Mouse (Mus musculus) hindbrain, postnatal 0 days (tissue): ENCODE measurements around the gene Ndst2. TPM values are rescaled to one million over a fixed set of nuclear protein-coding genes. Genes with fewer than 3 reads are reported as not detected.
A peak's percentile ranks its signal among the peaks of the same experiment; 100 is the strongest.

ENCODE experiments used
- ATAC-seq: fragments of 200-750 bp; cut with Nextera tagmentation; 2 replicates; pipeline ENCODE4 v1.8.0; 2017; ENCODE audit warnings: mild to moderate bottlenecking, moderate TSS enrichment, moderate library complexity
- DNase-seq: peaks from one replicate; pipeline ENCODE4 v3.0.0-alpha.2; 2015; ENCODE audit warnings: low spot score
- H3K27ac ChIP-seq: fragments of 300-500 bp; sonication (generic); 2 replicates; pipeline ENCODE4 v1.5.1; 2014; ENCODE audit warnings: mild to moderate bottlenecking
- H3K27me3 ChIP-seq: fragments of 300-500 bp; sonication (generic); 2 replicates; pipeline ENCODE4 v1.6.1; 2014; ENCODE audit warnings: low read length, mixed read lengths; ENCODE audit not compliant: insufficient read depth
- H3K36me3 ChIP-seq: fragments of 300-500 bp; sonication (generic); 2 replicates; pipeline ENCODE4 v1.6.1; 2014; ENCODE audit warnings: low read length, mixed read lengths; ENCODE audit not compliant: insufficient read depth
- H3K4me1 ChIP-seq: fragments of 300-500 bp; sonication (generic); 2 replicates; pipeline ENCODE4 v1.6.1; 2014; ENCODE audit warnings: antibody characterized with exemption, low read length, mixed read lengths; ENCODE audit not compliant: insufficient read depth
- H3K4me2 ChIP-seq: fragments of 300-500 bp; sonication (generic); 2 replicates; pipeline ENCODE4 v1.6.1; 2014; ENCODE audit warnings: low read depth, mild to moderate bottlenecking, low read length, moderate library complexity, mixed read lengths
- H3K4me3 ChIP-seq: fragments of 300-500 bp; sonication (generic); 2 replicates; pipeline ENCODE4 v1.5.1; 2014; ENCODE audit warnings: low read length
- H3K9ac ChIP-seq: fragments of 300-500 bp; sonication (generic); replicated peaks from 2 replicates; pipeline ENCODE4 v1.6.1; 2014; ENCODE audit warnings: mild to moderate bottlenecking, low read length, moderate library complexity, mixed read lengths
- H3K9me3 ChIP-seq: fragments of 300-500 bp; sonication (generic); 2 replicates; pipeline ENCODE4 v1.6.1; 2016; ENCODE audit warnings: low read length, mixed read lengths
- CTCF ChIP-seq: IDR thresholded peaks from 2 replicates; pipeline ENCODE4 v1.5.1; 2016; ENCODE audit warnings: antibody characterized with exemption, control low read depth, low read depth
- WGBS: fragments of 180-500 bp; shearing (Covaris S2); extraction: QIAGEN DNeasy Blood & Tissue Kit; methylation state at CpG from one replicate; pipeline ENCODE4 v1.1.7; 2014; 5-methylcytosine and 5-hydroxymethylcytosine counted together
- microRNA-seq, 2 experiments: library from miRNA; unstranded; fragments of <30 nt; microRNA quantifications; one replicate each; pipeline ENCODE4; 2016
- polyA plus RNA-seq: library from polyadenylated mRNA; unstranded; fragments of >200 nt; fragmentation: Nextera tagmentation; extraction: Ambion mirVana; gene quantifications from 2 replicates; pipeline ENCODE4 v1.2.1, GENCODE M21; 2015
- total RNA-seq: library from RNA; depleted of rRNA; stranded (reverse); fragments of >200 nt; gene quantifications from 2 replicates; pipeline ENCODE4 v1.2.3, GENCODE M21; 2014; rRNA removed

The Ndst2 gene
- total and polyA plus RNA-seq, 2 experiments from 2014 or later: 12.4 to 23.2 TPM

DNA sequence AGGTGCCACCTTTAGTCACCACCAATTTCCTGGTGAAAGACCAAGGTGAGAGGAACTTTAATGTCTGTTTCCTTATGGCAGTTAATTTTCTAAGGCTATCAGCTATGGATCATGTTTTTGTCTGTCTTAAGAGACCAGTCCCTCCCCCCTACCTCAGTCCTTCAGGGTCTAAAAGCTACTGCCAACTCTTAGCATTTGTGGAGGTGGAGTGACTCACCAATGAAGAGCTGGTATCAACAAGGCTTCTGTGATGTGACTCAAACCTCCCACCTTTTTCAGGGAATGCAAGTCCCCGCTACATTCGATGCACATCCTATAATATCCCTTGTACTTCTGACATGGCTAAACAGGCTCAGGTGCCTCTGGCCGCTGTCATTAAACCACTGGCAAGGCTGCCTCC, 47.8 kb downstream of the Ndst2 start:
- no peak for TF ChIP-seq CTCF
- Histone ChIP-seq H3K4me3 (no peak overlapping the region), H3K27me3 (no peaks in the 10 kb centered on the region), H3K27ac (no peak overlapping the region), H3K9me3 (no peaks in the 10 kb centered on the region), H3K4me2 (no peak overlapping the region), H3K9ac (0 out of 2 replicates have a peak overlapping the region, but pooled peaks have one; percentile 1), H3K4me1 (no peaks in the 10 kb centered on the region), H3K36me3 (peaks cover 82% of the 10 kb centered on the region)
- 98% methylated on average over 3 of the region's 3 CpGs for whole genome bisulfite sequencing
- no peak for DNase-seq
- ATAC-seq: no peak

DNA sequence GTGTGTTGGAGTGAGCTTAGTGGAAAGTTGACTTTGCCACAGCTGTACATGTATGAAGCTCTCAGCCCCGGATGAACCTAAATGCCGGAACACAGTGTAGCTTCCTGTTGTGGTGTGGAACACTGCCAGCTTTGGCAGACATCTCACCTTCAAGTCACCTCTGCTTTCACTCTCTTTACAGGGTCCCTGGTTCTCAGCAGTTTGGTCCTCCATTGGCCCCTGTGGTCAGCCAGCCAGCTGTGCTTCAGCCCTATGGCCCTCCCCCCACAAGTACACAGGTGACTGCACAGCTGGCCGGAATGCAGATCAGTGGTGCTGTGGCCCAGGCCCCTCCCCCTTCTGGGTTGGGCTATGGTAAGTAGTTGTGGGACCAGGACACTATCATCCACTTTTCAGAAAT, 51.9 kb downstream of the Ndst2 start:
- Histone ChIP-seq H3K36me3 (peaks cover 65% of the 10 kb centered on the region), H3K4me1 (no peaks in the 10 kb centered on the region), H3K27ac (no peak overlapping the region), H3K27me3 (no peaks in the 10 kb centered on the region), H3K9ac (no peak overlapping the region), H3K9me3 (no peaks in the 10 kb centered on the region), H3K4me3 (no peak overlapping the region), H3K4me2 (no peak overlapping the region)
- ATAC-seq (no peak), DNase-seq (no peak)
- no peak for TF ChIP-seq CTCF
- 61% methylated on average over 3 of the region's 3 CpGs for WGBS

DNA sequence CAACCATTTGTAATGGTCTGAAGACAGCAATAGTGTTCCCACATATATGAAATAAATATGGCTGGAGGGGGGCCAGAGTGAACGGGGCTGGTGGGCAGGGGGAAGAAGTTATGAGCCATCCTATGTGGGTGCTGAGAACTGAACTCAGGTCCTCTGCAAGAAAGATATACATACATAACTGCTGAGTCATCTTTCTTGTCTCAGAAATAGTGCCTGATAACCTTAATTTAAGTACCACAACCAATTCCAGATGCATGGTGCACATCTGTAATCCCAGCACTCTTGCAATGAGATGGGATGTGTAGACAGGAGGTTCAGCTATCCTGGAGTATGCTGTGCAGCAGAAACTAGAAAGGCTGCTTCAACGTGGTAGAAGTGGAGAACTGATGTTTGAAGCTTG, 52.6 kb downstream of the Ndst2 start:
- no peak overlapping the region for H3K9ac ChIP-seq
- H3K4me2 ChIP-seq: no peak overlapping the region
- H3K9me3 ChIP-seq: no peaks in the 10 kb centered on the region
- H3K4me1 ChIP-seq: no peaks in the 10 kb centered on the region
- peaks cover 65% of the 10 kb centered on the region for H3K36me3 ChIP-seq
- ATAC-seq (no peak), DNase-seq (no peak)
- no peaks in the 10 kb centered on the region for H3K27me3 ChIP-seq
- no peak overlapping the region for H3K27ac ChIP-seq
- WGBS: 87% methylated on average over 2 of the region's 2 CpGs
- H3K4me3 ChIP-seq: no peak overlapping the region
- TF ChIP-seq CTCF: no peak

DNA sequence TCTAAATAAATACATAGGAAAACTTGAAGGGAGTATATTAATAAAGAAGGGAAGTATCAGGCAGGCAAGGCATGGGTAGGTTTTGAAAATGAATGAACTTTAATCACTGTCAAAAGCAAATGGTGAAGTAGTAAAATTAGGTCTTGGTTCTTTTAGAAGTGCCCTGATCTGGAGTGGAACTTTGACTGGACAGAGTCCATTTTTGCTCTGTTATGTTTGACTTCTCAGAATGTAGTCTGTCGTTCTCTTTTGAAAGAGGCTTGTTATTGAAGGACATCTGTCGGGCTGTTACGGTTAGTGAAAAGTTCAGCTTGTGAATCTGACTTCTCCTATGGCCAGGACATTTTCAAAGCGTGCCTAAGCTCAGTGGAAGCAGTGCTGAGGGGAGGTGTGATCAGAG, 56.5 kb downstream of the Ndst2 start:
- H3K4me1 ChIP-seq: peaks cover 5% of the 10 kb centered on the region; the same call in 1 of the 2 replicates

DNA sequence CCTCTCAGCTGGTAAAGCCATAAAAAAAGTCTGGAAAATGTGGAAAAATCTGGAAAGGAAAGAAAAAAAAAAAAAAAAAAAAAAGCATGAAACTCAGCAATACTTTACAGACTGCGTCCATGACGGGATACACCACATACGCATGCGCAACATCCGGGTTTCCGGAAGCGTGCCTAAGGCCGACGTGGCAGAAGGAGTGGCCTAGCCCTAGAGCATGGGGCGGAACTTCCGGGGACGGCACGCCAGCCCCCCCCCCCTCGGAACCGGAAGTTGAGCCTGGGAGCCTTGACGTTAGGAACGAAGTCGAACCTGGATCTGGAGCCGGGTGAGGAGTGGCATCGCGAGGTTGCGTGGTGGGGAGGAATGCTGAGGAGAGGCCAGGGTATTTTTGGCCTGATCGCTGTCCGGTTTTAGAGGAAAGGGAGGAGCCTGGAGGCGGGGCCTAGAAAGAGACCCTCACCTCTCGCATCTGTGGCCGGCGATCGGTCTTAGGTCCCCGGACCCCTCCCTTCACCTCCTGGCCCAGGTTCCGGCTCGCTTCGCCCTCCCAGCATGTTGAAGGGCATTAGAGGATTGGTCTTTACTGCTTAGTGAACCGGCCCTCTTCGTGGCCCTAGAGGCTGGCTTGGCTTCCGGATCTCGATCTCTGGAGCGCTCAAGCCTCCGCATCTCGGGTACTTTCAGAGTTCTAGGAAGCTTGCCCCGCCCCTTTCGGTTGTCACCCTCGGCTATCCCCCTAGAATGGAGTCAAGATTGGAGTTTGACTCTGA, 60.1 kb downstream of the Ndst2 start, which contains the start of gene Sec24c:
TSS of gene Sec24c (plus strand) at position 245 of the 770 bp plus-strand sequence.
- 2% methylated on average over 43 of the region's 43 CpGs for WGBS
- Histone ChIP-seq H3K27me3 (no peaks in the 10 kb centered on the region), H3K4me1 (peaks cover 5% of the 10 kb centered on the region; the same call in 1 of the 2 replicates), H3K9me3 (no peaks in the 10 kb centered on the region), H3K4me2 (peak within 1 kb of the TSS; percentile 67), H3K4me3 (peak within 1 kb of the TSS; percentile 90), H3K27ac (peak within 1 kb of the TSS; percentile 93), H3K9ac (peak within 1 kb of the TSS; percentile 85), H3K36me3 (peaks cover 13% of the 10 kb centered on the region; the same call in 1 of the 2 replicates)
- ATAC-seq (peak; percentile 98), DNase-seq (peak; percentile 100)
- no peak for TF ChIP-seq CTCF

More for the DNA sequence above, 56.5 kb downstream of the Ndst2 start:
- Histone ChIP-seq H3K27ac (no peak overlapping the region), H3K27me3 (no peaks in the 10 kb centered on the region), H3K9ac (no peak overlapping the region), H3K4me3 (no peak overlapping the region), H3K4me2 (no peak overlapping the region), H3K9me3 (no peaks in the 10 kb centered on the region), H3K36me3 (peaks cover 43% of the 10 kb centered on the region)
- no peak for TF ChIP-seq CTCF
- DNase-seq: no peak
- WGBS: 93% methylated on average over 4 of the region's 4 CpGs
- no peak for ATAC-seq

DNA sequence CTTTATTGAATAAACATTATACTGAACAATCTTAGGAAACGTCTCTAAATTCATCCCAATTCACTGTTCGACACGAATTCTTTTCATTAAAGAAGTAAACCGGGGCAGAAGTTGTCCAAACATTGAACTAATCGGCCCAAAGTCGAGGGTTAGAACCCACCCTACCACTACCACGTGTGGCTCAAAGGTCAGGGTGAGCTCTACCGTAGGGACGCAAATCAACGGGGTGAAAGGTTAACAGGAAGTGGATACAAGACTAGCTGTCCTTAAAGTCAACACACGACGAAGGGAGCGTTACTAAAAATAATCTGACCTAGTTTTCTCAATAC, 60.7 kb downstream of the Ndst2 start:
- Histone ChIP-seq H3K4me1 (peaks cover 5% of the 10 kb centered on the region; the same call in 1 of the 2 replicates), H3K27me3 (no peaks in the 10 kb centered on the region), H3K4me3 (peak overlapping the region; percentile 90), H3K4me2 (peak overlapping the region; percentile 67), H3K36me3 (peaks cover 13% of the 10 kb centered on the region; the same call in 1 of the 2 replicates), H3K9me3 (no peaks in the 10 kb centered on the region), H3K9ac (0 out of 2 replicates have a peak overlapping the region, but pooled peaks have one; percentile 38), H3K27ac (peak overlapping the region; percentile 70; the same call in 1 of the 2 replicates)
- 12% methylated on average over 13 of the region's 13 CpGs for WGBS
- DNase-seq (no peak), ATAC-seq (peak; percentile 70)
- TF ChIP-seq CTCF: no peak

Small RNAs within 50 kb of the gene (microRNA-seq; reads per million reads assigned to microRNA genes)
- 2.1 to 2.8 reads per million in 2 experiments for gene Mir6946

Other genes with a start within 250 kb of the Ndst2 start
- 0.11 and 0.26 TPM in 2 replicates for gene Mss51, start 237.7 kb downstream of the Ndst2 start, total RNA-seq
- 0.08 and 0.19 TPM in 2 replicates for gene Mss51, start 237.7 kb downstream of the Ndst2 start, polyA plus RNA-seq
- gene Ppp3cb, start 188.0 kb downstream of the Ndst2 start, total RNA-seq: 110 and 130 TPM in 2 replicates
- 94.7 and 97.5 TPM in 2 replicates for gene Ppp3cb, start 188.0 kb downstream of the Ndst2 start, polyA plus RNA-seq
- 27.5 and 30.2 TPM in 2 replicates for gene Usp54, start 93.5 kb downstream of the Ndst2 start, total RNA-seq
- 5.8 and 5.9 TPM in 2 replicates for gene Usp54, start 93.5 kb downstream of the Ndst2 start, polyA plus RNA-seq
- gene Myoz1, start 78.0 kb downstream of the Ndst2 start, total RNA-seq: 1.4 TPM in 1 of 2 replicates, not detected in the other
- gene Myoz1, start 78.0 kb downstream of the Ndst2 start, polyA plus RNA-seq: 0.35 TPM in 1 of 2 replicates, not detected in the other
- gene Synpo2l, start 66.2 kb downstream of the Ndst2 start, total RNA-seq: 0.11 and 0.52 TPM in 2 replicates
- gene Synpo2l, start 66.2 kb downstream of the Ndst2 start, polyA plus RNA-seq: 0.20 and 0.23 TPM in 2 replicates
- gene Sec24c, start 60.3 kb downstream of the Ndst2 start, total RNA-seq: 166 and 179 TPM in 2 replicates
- 52.5 and 58.7 TPM in 2 replicates for gene Sec24c, start 60.3 kb downstream of the Ndst2 start, polyA plus RNA-seq
- gene Fut11, start 39.6 kb downstream of the Ndst2 start, total RNA-seq: 18.0 and 19.2 TPM in 2 replicates
- 24.5 and 26.2 TPM in 2 replicates for gene Fut11, start 39.6 kb downstream of the Ndst2 start, polyA plus RNA-seq
- 122 and 147 TPM in 2 replicates for gene Chchd1, start 31.6 kb downstream of the Ndst2 start, total RNA-seq
- gene Chchd1, start 31.6 kb downstream of the Ndst2 start, polyA plus RNA-seq: 188 and 193 TPM in 2 replicates
- gene Zswim8, start 27.0 kb downstream of the Ndst2 start, total RNA-seq: 149 and 159 TPM in 2 replicates
- 31.3 and 36.8 TPM in 2 replicates for gene Zswim8, start 27.0 kb downstream of the Ndst2 start, polyA plus RNA-seq
- 204 and 248 TPM in 2 replicates for gene Camk2g, start 59.5 kb upstream of the Ndst2 start, total RNA-seq
- gene Camk2g, start 59.5 kb upstream of the Ndst2 start, polyA plus RNA-seq: 291 and 299 TPM in 2 replicates
- 1.2 and 1.4 TPM in 2 replicates for gene Plau, start 102.1 kb upstream of the Ndst2 start, total RNA-seq
- 0.26 and 0.39 TPM in 2 replicates for gene Plau, start 102.1 kb upstream of the Ndst2 start, polyA plus RNA-seq
- gene Vcl, start 194.8 kb upstream of the Ndst2 start, total RNA-seq: 24.3 and 26.5 TPM in 2 replicates
- gene Vcl, start 194.8 kb upstream of the Ndst2 start, polyA plus RNA-seq: 9.8 and 10.4 TPM in 2 replicates